Mouse (Mus musculus) forebrain, embryonic 10.5 days (tissue): Measurements from ENCODE around the gene Olfr78. TPM values are rescaled to one million over a fixed set of nuclear protein-coding genes. Genes with fewer than 3 reads are reported as not detected.

Experiments
- DNase-seq: peaks from one replicate; pipeline ENCODE4 v3.0.0-alpha.2; 2017; ENCODE audit warnings: low spot score; ENCODE audit errors: extremely low spot score
- H3K27ac ChIP-seq: fragments of 300-500 bp; sonication (generic); 2 replicates; pipeline ENCODE4 v1.5.1; 2016; ENCODE audit warnings: mild to moderate bottlenecking
- H3K27me3 ChIP-seq: fragments of 300-500 bp; sonication (generic); 2 replicates; pipeline ENCODE4 v1.6.1; 2016; ENCODE audit warnings: mild to moderate bottlenecking; ENCODE audit not compliant: poor library complexity, severe bottlenecking
- H3K36me3 ChIP-seq: fragments of 300-500 bp; sonication (generic); replicated peaks from 2 replicates; pipeline ENCODE4 v1.6.1; 2016; ENCODE audit warnings: mild to moderate bottlenecking, moderate library complexity
- H3K4me1 ChIP-seq: fragments of 300-500 bp; sonication (generic); 2 replicates; pipeline ENCODE4 v1.6.1; 2016
- H3K4me3 ChIP-seq: fragments of 300-500 bp; sonication (generic); 2 replicates; pipeline ENCODE4 v1.5.1; 2016; ENCODE audit warnings: mild to moderate bottlenecking, moderate library complexity
- H3K9me3 ChIP-seq: fragments of 300-500 bp; sonication (generic); 2 replicates; pipeline ENCODE4 v1.6.1; 2016; ENCODE audit warnings: mild to moderate bottlenecking, moderate library complexity
- WGBS: fragments of 180-500 bp; shearing (Covaris S2); methylation state at CpG from one replicate; pipeline ENCODE4 v1.1.7; 2016; 5-methylcytosine and 5-hydroxymethylcytosine counted together
- polyA plus RNA-seq: library from polyadenylated mRNA; unstranded; fragments of >200 nt; fragmentation: Nextera tagmentation; extraction: Ambion mirVana; gene quantifications from 2 replicates; pipeline ENCODE4 v1.2.1, GENCODE M21; 2016

The Olfr78 gene
- not detected in 2 replicates for polyA plus RNA-seq

DNA sequence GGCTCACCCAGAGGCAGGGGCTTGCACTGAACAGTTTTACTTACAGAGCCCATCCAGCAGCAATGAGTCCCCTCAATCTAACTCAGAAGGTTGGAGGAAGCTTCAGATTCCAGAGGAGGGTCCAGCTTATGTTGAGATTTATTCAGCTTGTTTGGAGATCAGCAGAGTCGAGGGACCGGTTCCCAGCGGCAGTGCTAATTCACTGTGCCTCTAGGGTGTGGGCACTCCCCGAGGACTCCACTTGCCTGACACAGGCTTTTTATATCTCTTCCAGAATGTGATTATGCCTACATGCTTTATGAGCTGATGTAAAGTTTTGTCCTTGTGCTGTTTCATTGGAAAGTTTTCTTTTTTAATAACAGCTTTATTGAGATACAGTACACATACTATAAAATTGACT, at the start of gene Olfr78, which contains the start of gene Olfr560:
Olfr78 (minus strand) TSS at position 206 of the 400 bp plus-strand sequence.
Olfr560 (minus strand) TSS at position 101 of the 400 bp plus-strand sequence.
- H3K4me3 ChIP-seq: no peak within 1 kb of the TSS
- H3K4me1 ChIP-seq: no peaks in the 10 kb centered on the region
- H3K27me3 ChIP-seq: no peaks in the 10 kb centered on the region
- WGBS: 84% methylated on average over 4 of the region's 4 CpGs
- no peaks in the 10 kb centered on the region for H3K36me3 ChIP-seq
- no peaks in the 10 kb centered on the region for H3K9me3 ChIP-seq
- no peak within 1 kb of the TSS for H3K27ac ChIP-seq
- DNase-seq: no peak

- Histone ChIP-seq H3K4me1 (no peaks in the 10 kb centered on the region), H3K36me3 (no peaks in the 10 kb centered on the region), H3K27me3 (no peaks in the 10 kb centered on the region), H3K27ac (no peak within 1 kb of the TSS), H3K9me3 (no peaks in the 10 kb centered on the region), H3K4me3 (no peak within 1 kb of the TSS)
- no peak for DNase-seq
These were observed 43.9 kb upstream of the Olfr78 start, which contains the start of gene Olfr564 for GRCm38 (mm10) chr7:102803180-102803579. Gene Olfr564 (plus strand): TSS chr7:102803480.

DNA sequence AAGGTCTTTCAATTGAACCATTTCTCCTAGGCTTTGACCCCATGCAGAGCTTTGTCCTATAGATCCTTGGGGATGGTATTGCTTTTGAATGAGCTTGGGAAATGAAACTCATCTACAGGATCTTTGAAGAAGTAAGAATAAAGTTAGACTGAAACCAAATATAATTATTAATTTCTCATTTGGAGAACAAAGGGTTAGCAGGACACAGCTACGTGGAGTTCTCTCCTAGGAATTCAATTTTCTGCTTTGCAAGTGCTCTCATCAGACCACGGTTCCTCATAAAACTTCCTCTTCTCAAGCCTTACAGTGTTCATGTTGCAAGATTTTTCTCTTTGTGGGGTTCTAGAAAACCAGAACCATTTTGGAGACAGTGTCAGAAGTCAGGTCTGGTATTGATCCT, 11.7 kb upstream of the Olfr78 start, which contains the start of gene Olfr561:
Olfr561 (plus strand) TSS at position 301 of the 400 bp plus-strand sequence.
- WGBS: 82% methylated on average over 2 of the region's 2 CpGs
- Histone ChIP-seq H3K36me3 (no peaks in the 10 kb centered on the region), H3K27ac (no peak within 1 kb of the TSS)

GRCm38 (mm10) chr7:102752086-102752485, 7.2 kb downstream of the Olfr78 start:
- no peaks in the 10 kb centered on the region for H3K4me1 ChIP-seq
- WGBS: 30% methylated on average over 1 of the region's 1 CpGs
- no peak overlapping the region for H3K4me3 ChIP-seq
- no peaks in the 10 kb centered on the region for H3K27me3 ChIP-seq
- no peak for DNase-seq
- no peaks in the 10 kb centered on the region for H3K36me3 ChIP-seq
- H3K9me3 ChIP-seq: no peaks in the 10 kb centered on the region
- H3K27ac ChIP-seq: no peak overlapping the region

More for the DNA sequence above, 11.7 kb upstream of the Olfr78 start, which contains the start of gene Olfr561:
- Histone ChIP-seq H3K27me3 (no peaks in the 10 kb centered on the region), H3K4me3 (no peak within 1 kb of the TSS), H3K4me1 (no peaks in the 10 kb centered on the region), H3K9me3 (no peaks in the 10 kb centered on the region)
- DNase-seq: no peak

- no peak overlapping the region for H3K27ac ChIP-seq
- WGBS: 63% methylated on average over 2 of the region's 2 CpGs
These were observed 21.6 kb downstream of the Olfr78 start for GRCm38 (mm10) chr7:102737705-102738104.

GRCm38 (mm10) chr7:102733793-102734192, 25.5 kb downstream of the Olfr78 start:
- no peak for DNase-seq

More at GRCm38 (mm10) chr7:102737705-102738104, 21.6 kb downstream of the Olfr78 start:
- Histone ChIP-seq H3K27me3 (no peaks in the 10 kb centered on the region), H3K36me3 (no peaks in the 10 kb centered on the region), H3K9me3 (no peaks in the 10 kb centered on the region), H3K4me1 (no peaks in the 10 kb centered on the region), H3K4me3 (no peak overlapping the region)
- no peak for DNase-seq

GRCm38 (mm10) chr7:102727391-102727790, 31.9 kb downstream of the Olfr78 start, which contains the start of gene Olfr559:
Gene Olfr559 (minus strand): TSS chr7:102727491.
- no peak for DNase-seq
- no peaks in the 10 kb centered on the region for H3K9me3 ChIP-seq
- no peak within 1 kb of the TSS for H3K4me3 ChIP-seq
- no peaks in the 10 kb centered on the region for H3K36me3 ChIP-seq
- no peaks in the 10 kb centered on the region for H3K4me1 ChIP-seq
- no peaks in the 10 kb centered on the region for H3K27me3 ChIP-seq
- H3K27ac ChIP-seq: no peak within 1 kb of the TSS

More at GRCm38 (mm10) chr7:102733793-102734192, 25.5 kb downstream of the Olfr78 start:
- Histone ChIP-seq H3K4me3 (no peak overlapping the region), H3K4me1 (no peaks in the 10 kb centered on the region), H3K27me3 (no peaks in the 10 kb centered on the region), H3K36me3 (no peaks in the 10 kb centered on the region), H3K27ac (no peak overlapping the region), H3K9me3 (no peaks in the 10 kb centered on the region)
- WGBS: 86% methylated on average over 1 of the region's 1 CpGs

DNA sequence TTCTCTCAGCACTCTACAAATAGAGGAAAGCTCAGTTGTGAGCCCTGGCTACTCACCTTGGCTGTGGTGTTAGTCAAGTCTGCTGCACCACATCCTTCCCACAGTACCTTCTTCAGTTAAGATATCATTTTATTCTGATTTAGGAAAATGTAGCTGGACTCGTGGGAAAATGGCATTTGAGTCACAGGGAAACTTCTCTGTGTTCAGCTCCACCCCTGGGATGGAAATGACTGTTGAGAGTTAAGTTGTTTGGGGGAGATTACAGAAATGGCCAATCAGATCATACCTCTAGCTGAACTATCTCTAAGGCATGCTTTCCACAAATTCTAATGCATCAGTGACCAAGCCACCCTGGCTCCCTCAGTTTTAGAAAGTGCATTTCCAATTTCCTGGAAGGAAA, 40.3 kb downstream of the Olfr78 start, which contains the start of gene Olfr33:
Olfr33 (minus strand) TSS at position 101 of the 400 bp plus-strand sequence.
- no peaks in the 10 kb centered on the region for H3K4me1 ChIP-seq
- WGBS: 51% methylated on average over 1 of the region's 1 CpGs
- H3K9me3 ChIP-seq: no peaks in the 10 kb centered on the region
- no peaks in the 10 kb centered on the region for H3K27me3 ChIP-seq
- no peak within 1 kb of the TSS for H3K27ac ChIP-seq
- no peak for DNase-seq
- H3K4me3 ChIP-seq: no peak within 1 kb of the TSS
- no peaks in the 10 kb centered on the region for H3K36me3 ChIP-seq

GRCm38 (mm10) chr7:102701915-102702314, 57.4 kb downstream of the Olfr78 start, which contains the start of gene Olfr558:
Gene Olfr558 (plus strand): TSS chr7:102702215.
- Histone ChIP-seq H3K9me3 (no peaks in the 10 kb centered on the region), H3K36me3 (no peaks in the 10 kb centered on the region)
- no peak for DNase-seq

DNA sequence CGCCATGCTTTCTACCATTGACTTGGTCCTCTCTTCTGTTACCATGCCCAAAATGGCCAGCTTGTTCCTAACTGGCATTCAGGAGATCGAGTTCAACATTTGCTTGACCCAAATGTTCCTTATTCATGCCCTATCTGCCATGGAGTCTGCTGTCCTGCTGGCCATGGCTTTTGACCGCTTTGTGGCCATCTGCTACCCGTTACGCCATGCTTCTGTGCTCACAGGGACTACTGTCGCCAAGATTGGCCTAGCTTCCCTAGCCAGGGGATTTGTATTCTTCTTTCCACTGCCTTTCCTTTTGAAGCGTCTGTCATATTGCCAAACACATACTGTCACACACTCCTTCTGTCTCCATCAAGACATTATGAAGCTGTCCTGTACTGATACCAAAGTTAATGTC, 60.8 kb downstream of the Olfr78 start:
- no peaks in the 10 kb centered on the region for H3K4me1 ChIP-seq
- H3K36me3 ChIP-seq: no peaks in the 10 kb centered on the region
- no peak overlapping the region for H3K4me3 ChIP-seq
- 94% methylated on average over 7 of the region's 7 CpGs for WGBS
- H3K9me3 ChIP-seq: no peaks in the 10 kb centered on the region
- H3K27ac ChIP-seq: no peak overlapping the region
- DNase-seq: no peak
- no peaks in the 10 kb centered on the region for H3K27me3 ChIP-seq

More at GRCm38 (mm10) chr7:102701915-102702314, 57.4 kb downstream of the Olfr78 start, which contains the start of gene Olfr558:
- Histone ChIP-seq H3K4me3 (no peak within 1 kb of the TSS), H3K4me1 (no peaks in the 10 kb centered on the region), H3K27ac (no peak within 1 kb of the TSS), H3K27me3 (no peaks in the 10 kb centered on the region)

DNA sequence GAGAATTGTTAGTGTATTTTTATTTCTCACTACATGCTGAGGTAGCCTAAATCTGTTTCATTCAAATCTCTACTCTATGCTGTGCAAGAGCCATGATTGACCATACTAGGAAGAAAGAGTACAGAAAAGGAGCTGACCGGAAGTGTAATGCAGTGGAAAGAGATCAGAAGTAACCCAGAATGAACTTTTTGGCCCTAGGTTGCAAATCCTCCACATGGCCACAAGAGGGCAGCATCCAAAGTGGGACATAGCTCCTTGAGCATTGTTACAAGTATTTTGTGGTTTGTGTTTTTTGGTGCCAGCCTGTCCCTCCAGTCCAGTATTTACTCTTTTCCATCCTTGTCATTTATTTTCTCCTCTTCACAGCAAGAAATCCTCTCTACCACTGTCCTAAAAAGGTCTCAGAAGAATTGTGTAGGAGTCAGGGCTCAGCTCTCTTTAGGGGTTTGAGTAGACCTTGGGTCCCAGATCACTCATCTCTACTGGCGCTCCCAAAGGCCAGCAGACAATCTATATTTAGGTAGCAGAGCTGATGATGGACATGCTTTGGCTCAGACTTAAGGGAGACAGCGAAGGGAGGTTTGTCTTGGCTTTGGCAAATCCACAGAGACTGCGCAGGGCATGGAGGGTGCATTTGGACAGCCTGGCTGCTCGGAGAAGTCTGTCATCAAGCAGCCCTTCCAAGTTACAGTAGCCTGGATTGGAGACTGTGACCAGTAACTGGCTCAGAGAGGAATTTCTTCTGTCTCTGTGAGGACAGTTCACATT, 63.7 kb downstream of the Olfr78 start, which contains the start of gene Olfr557:
Olfr557 (plus strand) TSS at position 553 of the 768 bp plus-strand sequence.
- Histone ChIP-seq H3K36me3 (no peaks in the 10 kb centered on the region), H3K9me3 (no peaks in the 10 kb centered on the region), H3K27me3 (no peaks in the 10 kb centered on the region), H3K4me1 (no peaks in the 10 kb centered on the region), H3K4me3 (no peak within 1 kb of the TSS), H3K27ac (no peak within 1 kb of the TSS)
- peak; percentile 25 for DNase-seq
- 84% methylated on average over 5 of the region's 5 CpGs for WGBS
